In genomic region chr4:105169093-105169571, GRCm38 (mm10) we compare ENCODE assay signal across 9 mouse cellular contexts. TPM values are rescaled to one million over a fixed set of nuclear protein-coding genes. Genes with fewer than 3 reads are reported as not detected.
A peak's percentile ranks its signal among the peaks of the same experiment; 100 is the strongest.
DNase-seq lines count a peak whose midpoint lies in the region; ATAC-seq and TF ChIP-seq lines count a peak whose summit lies in the region.
"Had no signal": no experiment of that assay in that cellular context is flagged by ENCODE, and none has a peak within 500 bp of the region (broad histone marks: within the 10 kb centered on the region; RNA-seq: fewer than 3 reads in every experiment).

No protein-coding gene starts in this region.

- no peak for ATAC-seq in liver, embryonic 12.5 days
- ATAC-seq in forebrain, embryonic 15.5 days (replicated peaks): no peak
- ATAC-seq in neural tube, embryonic 13.5 days (ENCODE audit: low read depth): no peak

- intact Hi-C loops in heart, postnatal 10 days (cut with DNase I): no loop called here

- no peak overlapping the region for H3K4me2 ChIP-seq in liver, embryonic 12.5 days
- H3K4me2 ChIP-seq in forebrain, embryonic 15.5 days (replicated peaks): peak overlapping the region; percentile 26
- H3K4me2 ChIP-seq in neural tube, embryonic 13.5 days: peak overlapping the region; percentile 40

- H3K27me3 ChIP-seq in liver, adult 2 months (ENCODE audit: control insufficient read depth, insufficient read depth, low read length): no peaks in the 10 kb centered on the region
- no peaks in the 10 kb centered on the region for H3K27me3 ChIP-seq in liver, embryonic 12.5 days (replicated peaks)
- H3K27me3 ChIP-seq in forebrain, embryonic 15.5 days: no peaks in the 10 kb centered on the region
- H3K27me3 ChIP-seq in neural tube, embryonic 13.5 days: no peaks in the 10 kb centered on the region

- H3K4me3 ChIP-seq in liver, adult 2 months (ENCODE audit: insufficient read depth, low read depth, low read length): no peak overlapping the region
- no peak overlapping the region for H3K4me3 ChIP-seq in liver, embryonic 12.5 days
- H3K4me3 ChIP-seq in forebrain, embryonic 15.5 days: no peak overlapping the region
- H3K4me3 ChIP-seq in neural tube, embryonic 13.5 days: no peak overlapping the region

- H3K79me2 ChIP-seq in liver, adult 2 months (ENCODE audit: control insufficient read depth, insufficient read depth, low read length): peaks cover 45% of the 10 kb centered on the region

- no peak for TF ChIP-seq CTCF in liver, adult 2 months (IDR thresholded peaks at IDR 0.05; ENCODE audit: low read depth, low read length)

- H3K9me3 ChIP-seq in liver, embryonic 12.5 days (replicated peaks): no peaks in the 10 kb centered on the region
- H3K9me3 ChIP-seq in forebrain, embryonic 15.5 days: no peaks in the 10 kb centered on the region
- no peaks in the 10 kb centered on the region for H3K9me3 ChIP-seq in neural tube, embryonic 13.5 days

- peaks cover 35% of the 10 kb centered on the region for H3K4me1 ChIP-seq in liver, adult 2 months (ENCODE audit: control insufficient read depth, insufficient read depth, low read length)
- H3K4me1 ChIP-seq in liver, embryonic 12.5 days: peaks cover 18% of the 10 kb centered on the region
- peaks cover 55% of the 10 kb centered on the region for H3K4me1 ChIP-seq in forebrain, embryonic 15.5 days
- peaks cover 51% of the 10 kb centered on the region for H3K4me1 ChIP-seq in neural tube, embryonic 13.5 days (replicated peaks)

- H3K36me3 ChIP-seq in liver, adult 2 months (ENCODE audit: control insufficient read depth, insufficient read depth, low read length): peaks cover 45% of the 10 kb centered on the region
- H3K36me3 ChIP-seq in liver, embryonic 12.5 days: 0 out of 2 replicates have a peak, but pooled peaks cover 2% of the 10 kb centered on the region
- no peaks in the 10 kb centered on the region for H3K36me3 ChIP-seq in forebrain, embryonic 15.5 days
- no peaks in the 10 kb centered on the region for H3K36me3 ChIP-seq in neural tube, embryonic 13.5 days

- DNase-seq in liver, adult 2 months (ENCODE audit: extremely low read depth, low read depth, low spot score): peak; percentile 29
- DNase-seq in lung, postnatal 10 days: peak; percentile 40
- no peak for DNase-seq in heart, postnatal 10 days
- no peak for DNase-seq in thymus, postnatal 36 days
- DNase-seq in retina, embryonic 14.5 days (ENCODE audit: low spot score): no peak

- H3K9ac ChIP-seq in liver, adult 2 months (ENCODE audit: low read depth, low read length): no peak overlapping the region
- H3K9ac ChIP-seq in liver, embryonic 12.5 days: no peak overlapping the region
- H3K9ac ChIP-seq in forebrain, embryonic 15.5 days (replicated peaks): no peak overlapping the region
- H3K9ac ChIP-seq in neural tube, embryonic 13.5 days: no peak overlapping the region

- TF ChIP-seq POLR2A in liver, adult 2 months (IDR thresholded peaks at IDR 0.05; ENCODE audit: extremely low read depth, insufficient read depth, low read length): no peak

- WGBS in liver, adult 2 months: 68% methylated on average over 7 of the region's 7 CpGs
- WGBS in liver, embryonic 12.5 days (ENCODE audit: insufficient replicate concordance): 44% methylated on average over 7 of the region's 7 CpGs
- 10% methylated on average over 7 of the region's 7 CpGs for WGBS in forebrain, embryonic 15.5 days
- 21% methylated on average over 7 of the region's 7 CpGs for WGBS in neural tube, embryonic 13.5 days

- peak overlapping the region; percentile 41 for H3K27ac ChIP-seq in liver, adult 2 months (replicated peaks; ENCODE audit: insufficient read depth, low read depth, low read length)
- H3K27ac ChIP-seq in liver, embryonic 12.5 days: no peak overlapping the region
- H3K27ac ChIP-seq in forebrain, embryonic 15.5 days (replicated peaks): peak overlapping the region; percentile 86
- peak overlapping the region; percentile 83 for H3K27ac ChIP-seq in neural tube, embryonic 13.5 days (replicated peaks)

RNA-seq across cellular contexts. Expression of gene Plpp3, which starts 12.0 kb away (rescaled TPM):
- 64.1 and 81.1 TPM in 2 replicates for total RNA-seq in liver, adult 2 months (2014; rRNA removed)
- 81.0 and 84.2 TPM in 2 replicates for polyA plus RNA-seq in liver, adult 2 months (2012; rRNA removed)
- polyA plus RNA-seq in liver, embryonic 12.5 days (2016; fragmentation: Nextera tagmentation; extraction: Ambion mirVana): 14.5 and 15.6 TPM in 2 replicates
- polyA plus RNA-seq in forebrain, embryonic 15.5 days (2015; fragmentation: Nextera tagmentation; extraction: Ambion mirVana): 74.4 and 75.6 TPM in 2 replicates
- polyA plus RNA-seq in neural tube, embryonic 13.5 days (2015; fragmentation: Nextera tagmentation; extraction: Ambion mirVana): 70.9 and 78.5 TPM in 2 replicates
- 10 to 100 TPM; 73.2 to 73.9 TPM for total RNA-seq in heart, postnatal 10 days (2021)
- total RNA-seq: MEL had no signal

RNA-seq across cellular contexts. Expression of gene Prkaa2, which starts 59.4 kb away (rescaled TPM):
- total RNA-seq in liver, adult 2 months (2014; rRNA removed): 21.3 and 24.9 TPM in 2 replicates
- polyA plus RNA-seq in liver, adult 2 months (2012; rRNA removed): 8.2 and 11.3 TPM in 2 replicates
- polyA plus RNA-seq in liver, embryonic 12.5 days (2016; fragmentation: Nextera tagmentation; extraction: Ambion mirVana): 0.42 and 0.48 TPM in 2 replicates
- polyA plus RNA-seq in forebrain, embryonic 15.5 days (2015; fragmentation: Nextera tagmentation; extraction: Ambion mirVana): 11.2 and 11.5 TPM in 2 replicates
- 9.2 and 9.4 TPM in 2 replicates for polyA plus RNA-seq in neural tube, embryonic 13.5 days (2015; fragmentation: Nextera tagmentation; extraction: Ambion mirVana)
- total RNA-seq in heart, postnatal 10 days (2021): 10 to 100 TPM; 71.3 to 81.0 TPM
- total RNA-seq: MEL had no signal

Comparison
In these comparisons a context has a peak if more than half of its experiments do, and no peak if none do; other contexts are left out.
1. DNase-seq: peak in liver, adult 2 months (single experiment) and lung, postnatal 10 days (single experiment); none in heart, postnatal 10 days (0 of 2), thymus, postnatal 36 days (0 of 2) and retina, embryonic 14.5 days (single experiment).